Mouse (Mus musculus) cerebellum, adult 11 months (tissue): ENCODE measurements around the gene D6Wsu163e.

Experiments
- DNase-seq: peaks from one replicate; pipeline ENCODE4 v3.0.0; 2022

Gene D6Wsu163e

GRCm38 (mm10) chr6:127010021-127010420 is 70.3 kb downstream of the D6Wsu163e start:
- DNase-seq: no peak

GRCm38 (mm10) chr6:127011947-127012535 is 72.3 kb downstream of the D6Wsu163e start:
- no peak for DNase-seq

GRCm38 (mm10) chr6:127014906-127015770 is 75.4 kb downstream of the D6Wsu163e start, which contains the start of gene Fgf6:
TSS of gene Fgf6 (plus strand) at chr6:127015586.
- DNase-seq: no peak

DNA sequence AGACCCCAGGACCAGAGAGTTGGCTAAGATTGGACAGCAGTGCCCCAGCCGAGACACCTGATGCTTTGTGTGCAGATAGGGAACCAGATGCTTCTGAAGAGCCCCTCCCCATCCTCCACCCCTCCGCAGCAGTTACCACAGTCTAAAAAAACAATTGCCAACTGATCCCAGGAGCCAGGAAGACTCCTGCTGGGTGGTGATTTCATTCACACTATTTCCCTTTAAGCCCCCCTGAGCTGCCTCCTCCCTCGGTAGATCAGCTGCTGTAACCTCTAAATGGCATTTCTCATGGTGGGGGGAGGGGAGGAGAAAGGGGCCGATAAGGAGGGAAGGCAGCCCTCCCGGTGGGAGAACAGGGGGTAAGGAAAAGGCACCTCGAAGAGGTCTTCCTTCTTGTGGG is 79.5 kb downstream of the D6Wsu163e start:
- DNase-seq: no peak

GRCm38 (mm10) chr6:127020431-127020830 is 80.7 kb downstream of the D6Wsu163e start:
- no peak for DNase-seq

DNA sequence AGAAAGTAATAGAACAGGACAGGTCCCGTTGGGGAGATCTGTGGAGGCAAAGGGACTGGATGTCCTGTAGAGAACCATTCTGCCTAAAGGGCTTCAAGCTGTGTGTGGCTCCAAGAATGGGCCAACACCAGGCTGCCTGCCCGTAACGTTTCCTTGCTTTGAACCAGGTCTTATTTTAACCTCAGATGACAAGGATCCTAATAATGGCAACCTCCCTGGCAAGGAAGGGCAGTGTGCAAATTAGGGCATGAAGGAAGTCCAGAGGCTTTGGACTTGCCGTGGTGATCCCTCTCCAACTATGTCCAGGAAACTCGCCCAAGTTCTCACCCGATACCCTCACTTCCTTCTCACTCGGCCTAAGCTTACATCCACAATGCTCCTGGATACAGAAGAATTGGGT is 85.1 kb downstream of the D6Wsu163e start:
- no peak for DNase-seq
